Mouse (Mus musculus) cortical plate, adult 2 months (tissue): Measurements from ENCODE around the gene Nmnat1.

Source experiments
- CTCF ChIP-seq: fragments of 200-500 bp; IDR thresholded peaks from 2 replicates; pipeline ENCODE4 v1.5.1; 2011; ENCODE audit warnings: mild to moderate bottlenecking, control low read depth, low read length; ENCODE audit not compliant: insufficient read depth; ENCODE audit errors: extremely low read depth
- POLR2A ChIP-seq: fragments of 200-500 bp; IDR thresholded peaks from 2 replicates; pipeline ENCODE4 v1.6.1; 2011; ENCODE audit warnings: mild to moderate bottlenecking, low read length, control low read depth; ENCODE audit not compliant: insufficient read depth; ENCODE audit errors: extremely low read depth

GRCm38 (mm10) chr4:149525170-149525569, 40.2 kb upstream of the Nmnat1 start:
- TF ChIP-seq CTCF: no peak
- TF ChIP-seq POLR2A: no peak
